Mouse (Mus musculus): ENCODE results near the gene Adcy3. TPM values are rescaled to one million over a fixed set of nuclear protein-coding genes. Genes with fewer than 3 reads are reported as not detected.

Adcy3 gene
- total RNA-seq, 2 experiments from 2014 or later: 3.2 TPM

GRCm38 (mm10) chr12:4178839-4179238 lies 45.9 kb downstream of the Adcy3 start:
- intact Hi-C loops (cut with DNase I): no loop called here
- no peak for DNase-seq (ENCODE audit: low spot score)

DNA sequence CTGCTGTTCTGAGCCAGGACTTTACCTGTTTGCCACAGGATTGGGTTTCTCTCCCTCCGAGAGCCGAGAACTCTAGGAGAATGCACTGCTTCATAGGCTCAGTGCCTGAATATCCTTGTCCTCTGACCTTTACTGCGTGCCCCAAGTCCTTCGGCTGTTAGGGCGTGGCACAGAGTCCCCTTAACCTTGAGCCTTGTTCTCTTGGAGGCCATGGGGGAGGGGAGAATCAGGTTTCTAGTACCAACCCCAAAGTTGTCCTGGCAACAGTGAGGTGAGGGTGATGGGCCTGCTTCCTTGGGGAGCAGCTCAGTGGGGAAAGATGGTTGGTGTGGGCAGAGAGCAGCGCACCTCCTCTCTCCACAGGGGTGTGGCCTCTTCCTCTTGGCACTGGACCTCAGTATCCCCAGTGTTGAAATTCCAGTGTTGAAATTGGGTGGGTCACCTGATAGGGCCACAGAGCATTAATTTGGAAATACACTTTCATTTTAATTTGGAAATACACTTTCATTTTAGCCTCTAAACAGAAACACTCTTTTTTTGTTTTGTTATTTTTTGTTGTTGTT lies 46.8 kb downstream of the Adcy3 start:
- DNase-seq (ENCODE audit: low spot score): no peak
- intact Hi-C loops (cut with DNase I): no loop called here

- intact Hi-C loops (cut with DNase I): no loop called here
- DNase-seq (ENCODE audit: low spot score): no peak
Observed at GRCm38 (mm10) chr12:4180507-4180906, 47.6 kb downstream of the Adcy3 start.

DNA sequence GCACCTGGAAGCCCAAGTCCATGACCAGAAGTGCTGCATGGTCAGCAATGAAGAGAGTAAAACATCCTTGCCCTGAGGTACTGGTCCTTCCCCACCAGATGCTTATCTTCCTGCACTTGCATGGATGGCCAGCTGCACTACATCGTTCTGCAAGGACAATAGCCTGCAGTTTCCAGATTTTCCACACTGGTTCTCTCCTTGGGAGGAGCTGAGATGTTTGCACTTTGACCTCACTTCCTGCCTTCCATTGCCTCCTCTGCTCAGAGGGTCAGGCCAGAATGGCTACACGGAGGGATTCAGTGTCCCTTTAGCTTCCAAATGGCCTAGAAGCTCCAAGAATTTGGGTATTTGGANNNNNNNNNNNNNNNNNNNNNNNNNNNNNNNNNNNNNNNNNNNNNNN lies 51.7 kb downstream of the Adcy3 start:
- no peak for DNase-seq (ENCODE audit: low spot score)
- intact Hi-C loops (cut with DNase I): no loop called here

- intact Hi-C loops (cut with DNase I): no loop called here
Observed at GRCm38 (mm10) chr12:4188171-4189059, 55.5 kb downstream of the Adcy3 start.

DNA sequence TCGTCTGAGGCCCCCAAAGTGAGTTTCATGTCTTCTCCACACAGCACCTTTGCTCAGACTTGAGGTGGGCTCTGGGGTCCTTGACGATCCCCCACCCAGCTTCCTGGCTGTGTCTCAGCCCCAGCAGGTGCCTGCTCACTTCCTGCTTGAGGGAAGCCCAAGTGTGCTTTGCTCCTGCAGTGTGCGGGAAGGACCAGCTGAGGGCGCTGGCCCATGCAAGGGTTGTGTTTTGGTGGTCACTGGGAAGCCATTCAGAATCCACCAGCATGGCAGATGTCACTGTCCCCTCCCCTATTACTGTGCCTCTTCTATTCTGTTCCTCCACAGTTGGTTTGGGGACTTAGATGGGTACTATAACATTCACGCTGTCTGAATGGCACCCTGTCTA lies 56.2 kb downstream of the Adcy3 start:
- DNase-seq (ENCODE audit: low spot score): no peak
- intact Hi-C loops (cut with DNase I): no loop called here

More at GRCm38 (mm10) chr12:4188171-4189059, 55.5 kb downstream of the Adcy3 start:
- DNase-seq (ENCODE audit: low spot score): peak; percentile 66

GRCm38 (mm10) chr12:4192514-4192913 lies 59.6 kb downstream of the Adcy3 start:
- intact Hi-C loops (cut with DNase I): no loop called here

DNA sequence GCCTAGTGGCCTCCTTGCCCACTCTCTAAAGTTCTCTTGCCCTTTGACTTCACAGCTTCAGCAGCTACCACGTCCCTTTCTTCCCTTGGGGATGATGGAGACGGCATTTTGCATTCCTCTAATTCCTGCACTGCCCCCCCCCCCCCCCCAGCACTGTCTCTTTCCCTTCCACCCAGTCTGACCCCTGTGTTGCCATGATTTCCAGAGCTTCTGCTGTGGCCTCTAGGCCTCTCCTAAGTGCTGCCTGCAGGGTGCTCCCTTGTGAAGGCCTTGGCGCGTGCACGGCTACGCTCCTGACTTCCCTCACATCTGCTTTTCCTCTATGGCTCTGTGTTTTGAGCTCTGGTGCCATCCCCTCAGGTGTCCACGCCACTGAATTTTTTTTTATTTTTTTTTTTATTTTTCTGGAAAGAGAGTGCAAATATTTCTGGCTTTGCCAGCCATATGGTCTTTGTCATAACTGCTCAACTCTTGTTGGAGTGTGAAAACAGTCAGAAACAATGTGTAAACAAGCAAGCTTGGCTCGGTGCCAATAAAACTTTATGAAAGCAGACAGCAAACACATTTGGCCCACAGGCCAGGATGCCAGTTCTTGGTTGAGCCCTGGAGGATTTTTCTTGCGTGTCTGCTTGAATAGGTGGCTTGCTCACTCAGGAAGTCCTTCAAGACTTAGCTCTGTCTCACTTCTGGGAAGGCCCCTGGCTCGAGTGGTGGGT lies 60.3 kb downstream of the Adcy3 start:
- intact Hi-C loops (cut with DNase I): no loop called here
- no peak for DNase-seq (ENCODE audit: low spot score)

More at GRCm38 (mm10) chr12:4192514-4192913, 59.6 kb downstream of the Adcy3 start:
- no peak for DNase-seq (ENCODE audit: low spot score)

DNA sequence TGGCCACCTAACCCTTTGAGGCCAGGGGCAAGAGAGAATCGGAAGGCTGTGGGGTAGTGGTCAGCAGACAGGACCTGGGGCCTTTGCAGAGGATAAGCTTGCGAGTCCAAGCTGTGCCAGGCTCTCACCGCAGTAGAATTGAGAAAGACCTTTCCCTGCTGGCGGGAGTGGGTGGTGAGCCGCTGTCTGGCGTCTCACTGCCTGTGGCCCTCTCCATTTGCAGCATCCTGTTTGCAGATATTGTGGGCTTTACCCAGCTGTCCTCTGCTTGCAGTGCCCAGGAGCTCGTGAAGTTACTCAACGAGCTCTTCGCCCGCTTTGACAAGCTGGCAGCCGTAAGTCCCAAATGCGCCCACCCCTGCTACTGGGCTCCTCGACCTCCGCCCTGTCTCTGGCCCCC lies 61.7 kb downstream of the Adcy3 start:
- intact Hi-C loops (cut with DNase I): no loop called here
- DNase-seq (ENCODE audit: low spot score): no peak

DNA sequence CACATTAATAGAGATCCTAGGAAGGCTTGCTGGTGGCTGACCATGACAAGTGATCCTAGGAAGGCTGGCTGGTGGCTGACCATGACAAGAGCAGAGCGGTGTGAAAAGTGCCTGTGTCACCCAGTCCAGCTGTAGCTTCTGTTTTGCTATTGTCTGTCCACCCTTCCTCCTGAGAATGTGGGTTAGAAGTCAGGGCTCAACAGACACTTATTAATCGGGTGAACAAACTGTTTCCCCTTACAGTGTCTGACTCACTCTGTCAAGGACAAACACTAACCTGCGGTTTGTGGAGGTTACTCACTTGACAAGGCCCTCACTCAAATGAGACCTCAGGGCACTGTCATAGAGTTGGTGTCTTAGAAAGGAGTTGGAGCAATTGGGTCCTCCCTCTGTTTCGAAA lies 65.8 kb downstream of the Adcy3 start:
- DNase-seq (ENCODE audit: low spot score): no peak
- intact Hi-C loops (cut with DNase I): no loop called here

DNA sequence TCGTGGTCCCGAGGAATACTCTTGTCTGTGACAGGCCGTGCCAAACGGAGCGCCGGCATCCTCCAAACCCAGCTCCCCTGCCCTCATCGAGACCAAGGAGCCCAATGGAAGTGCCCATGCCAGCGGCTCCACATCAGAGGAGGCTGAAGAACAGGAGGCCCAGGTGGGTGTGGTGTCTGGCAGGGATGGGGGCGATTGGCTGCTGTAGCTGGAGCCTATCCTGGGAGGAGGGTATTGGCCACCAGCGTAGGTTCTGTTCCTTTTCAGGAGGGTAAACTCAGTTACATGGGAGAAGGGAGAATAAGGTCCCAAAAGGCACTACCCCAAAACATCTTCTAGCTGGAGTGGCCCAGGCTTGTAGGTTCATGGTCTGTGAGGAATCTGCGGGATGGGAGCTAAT lies 66.4 kb downstream of the Adcy3 start:
- no peak for DNase-seq (ENCODE audit: low spot score)
- intact Hi-C loops (cut with DNase I): no loop called here

DNA sequence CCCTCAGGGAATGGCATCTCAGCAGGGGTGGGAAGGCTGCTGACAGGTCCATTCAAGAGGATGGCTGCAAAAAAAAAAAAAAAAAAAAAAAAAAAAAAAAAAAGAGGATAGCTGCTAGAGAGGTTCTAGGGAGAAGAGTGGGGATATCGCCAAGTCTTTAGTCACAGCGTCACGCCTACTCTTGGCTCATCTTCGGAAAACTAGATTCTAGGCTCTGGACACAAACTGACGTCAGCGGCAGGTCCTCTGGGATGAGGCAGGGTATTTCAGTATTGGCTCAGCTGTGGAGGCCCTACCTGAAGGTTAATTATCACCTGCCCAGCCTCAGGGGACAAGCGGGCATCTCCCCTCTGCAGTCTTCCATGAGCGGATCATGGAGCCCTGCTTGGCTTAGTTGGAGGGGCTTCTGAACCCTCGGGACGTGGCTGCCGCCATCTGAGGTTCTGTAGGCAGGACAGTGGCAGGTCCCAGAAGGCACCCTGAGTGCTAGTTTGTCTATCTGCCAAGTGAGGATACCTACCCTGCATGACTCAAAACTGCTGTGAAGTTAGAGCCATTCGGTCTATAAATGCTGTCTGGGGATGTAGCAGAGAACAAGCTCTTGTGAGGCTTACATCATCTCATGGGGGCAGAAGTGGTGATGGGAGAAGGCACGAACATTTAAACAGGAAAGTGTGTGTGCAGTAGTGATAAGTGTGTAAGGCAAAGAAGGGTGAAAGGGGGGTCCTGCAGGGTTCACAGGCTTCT lies 68.7 kb downstream of the Adcy3 start:
- intact Hi-C loops (cut with DNase I): no loop called here

GRCm38 (mm10) chr12:4202206-4202605 lies 69.3 kb downstream of the Adcy3 start:
- DNase-seq (ENCODE audit: low spot score): no peak

More for the DNA sequence above, 68.7 kb downstream of the Adcy3 start:
- peak; percentile 46 for DNase-seq (ENCODE audit: low spot score)

GRCm38 (mm10) chr12:4206106-4206505 lies 73.2 kb downstream of the Adcy3 start:
- DNase-seq (ENCODE audit: low spot score): no peak
- intact Hi-C loops (cut with DNase I): loop anchor here (5.0 kb wide), 2 partner anchors 49 to 284 kb away; no protein-coding TSS in a partner anchor

More at GRCm38 (mm10) chr12:4202206-4202605, 69.3 kb downstream of the Adcy3 start:
- intact Hi-C loops (cut with DNase I): no loop called here

DNA sequence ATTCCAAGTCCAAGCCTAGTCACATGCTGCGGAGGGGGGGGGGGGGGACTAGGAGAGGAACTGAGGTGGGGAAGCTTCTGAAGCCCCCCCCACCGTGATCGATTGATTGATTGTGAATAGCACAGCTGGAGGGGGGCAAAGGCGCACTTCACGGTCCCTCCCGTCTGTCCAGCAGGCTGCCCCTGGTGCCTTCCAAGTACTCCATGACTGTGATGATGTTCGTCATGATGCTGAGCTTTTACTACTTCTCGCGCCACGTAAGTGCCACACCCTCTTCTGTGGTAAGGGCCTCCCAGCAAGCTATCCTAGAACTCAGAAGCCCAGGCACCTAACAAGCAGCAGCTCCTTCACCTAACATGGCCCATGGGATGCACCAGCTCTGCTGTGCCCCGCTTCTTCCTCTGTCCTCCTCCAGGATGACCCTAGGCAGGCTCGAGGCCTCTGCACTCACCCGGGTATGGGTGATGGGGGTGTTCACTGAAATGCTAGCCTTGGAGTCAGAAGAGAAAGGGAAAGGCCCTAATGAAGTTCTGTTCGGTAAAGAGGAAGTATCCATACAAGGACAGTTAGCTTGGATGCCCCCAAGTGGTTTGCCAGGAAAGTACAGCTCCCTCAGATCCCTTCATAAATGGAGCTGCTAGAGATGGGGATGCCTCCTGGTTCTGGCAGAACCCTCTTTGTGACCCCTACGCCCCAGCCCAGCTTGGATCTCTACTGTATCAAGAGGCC lies 75.7 kb downstream of the Adcy3 start:
- intact Hi-C loops (cut with DNase I): loop anchor here (1.0 to 5.0 kb wide), 3 partner anchors 51 to 286 kb away; no protein-coding TSS in a partner anchor
- DNase-seq (ENCODE audit: low spot score): no peak

DNA sequence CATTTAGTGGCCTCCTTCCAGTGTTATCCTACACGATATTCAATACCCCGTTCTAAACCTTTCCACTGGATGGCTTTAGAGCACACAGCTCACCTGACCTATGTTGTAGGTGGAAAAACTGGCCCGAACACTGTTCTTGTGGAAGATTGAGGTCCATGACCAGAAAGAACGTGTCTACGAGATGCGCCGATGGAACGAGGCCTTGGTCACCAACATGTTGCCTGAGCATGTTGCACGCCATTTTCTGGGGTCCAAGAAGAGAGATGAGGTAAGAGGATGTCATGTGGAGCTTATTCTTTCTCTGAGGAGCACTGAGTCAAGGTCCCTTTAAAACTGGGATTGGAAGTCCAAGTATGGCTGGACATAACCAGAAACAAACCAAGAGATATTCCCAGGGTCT lies 76.3 kb downstream of the Adcy3 start:
- intact Hi-C loops (cut with DNase I): loop anchor here (1.0 to 5.0 kb wide), 3 partner anchors 52 to 287 kb away; no protein-coding TSS in a partner anchor
- DNase-seq (ENCODE audit: low spot score): no peak

DNA sequence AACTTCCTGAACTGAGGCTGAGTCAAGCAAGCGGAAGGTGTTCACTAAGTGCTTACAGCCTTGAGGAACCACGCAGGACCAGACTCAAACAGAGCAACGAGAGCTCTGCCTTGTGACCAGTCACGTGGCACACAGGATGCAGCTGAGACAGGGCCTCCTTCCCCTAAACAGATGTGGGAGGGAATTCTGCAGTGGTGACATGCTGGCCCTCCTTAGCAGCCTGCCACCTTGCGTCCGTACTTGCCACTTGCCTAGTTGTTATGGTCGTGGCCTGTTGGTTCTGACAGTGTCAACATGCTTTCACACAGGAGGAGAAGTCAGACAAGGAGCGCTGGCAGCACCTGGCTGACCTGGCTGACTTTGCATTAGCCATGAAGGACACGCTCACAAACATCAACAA lies 78.3 kb downstream of the Adcy3 start:
- DNase-seq (ENCODE audit: low spot score): no peak
- intact Hi-C loops (cut with DNase I): no loop called here

- no peak for DNase-seq (ENCODE audit: low spot score)
- intact Hi-C loops (cut with DNase I): no loop called here
Observed at GRCm38 (mm10) chr12:4212908-4213307, 80.0 kb downstream of the Adcy3 start.

DNA sequence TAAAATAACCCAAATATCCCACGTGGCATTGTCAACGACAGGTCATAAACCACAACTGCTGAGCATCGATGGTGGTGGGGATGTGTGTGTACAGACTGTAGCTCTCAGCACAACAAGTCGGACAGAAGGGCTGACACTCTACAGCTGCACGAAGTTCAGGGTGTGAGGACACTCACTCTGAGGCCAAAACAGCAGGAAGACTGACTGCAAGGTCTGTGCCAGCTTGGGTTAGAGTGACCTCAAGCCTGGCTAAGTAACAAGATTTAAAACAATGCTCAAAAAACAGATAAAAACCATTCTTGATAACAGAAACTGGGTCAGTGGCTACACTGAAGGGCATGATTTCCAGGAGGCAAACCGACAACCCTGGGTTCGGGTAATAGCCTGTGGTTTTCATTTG lies 97.3 kb downstream of the Adcy3 start:
- no peak for DNase-seq (ENCODE audit: low spot score)
- intact Hi-C loops (cut with DNase I): loop anchor here (10.0 kb wide), 3 partner anchors 245 to 995 kb away; partner anchors contain the start of gene Ncoa1
